Mouse (Mus musculus): ENCODE data around the gene Git2. TPM values are rescaled to one million over a fixed set of nuclear protein-coding genes. Genes with fewer than 3 reads are reported as not detected.

The Git2 gene
- polyA plus RNA-seq, 1 experiment = 21.6 TPM

- TF ChIP-seq SRF (IDR thresholded peaks at IDR 0.05; ENCODE audit: control insufficient read depth, insufficient read length, low read depth) (no peak), POLR2A (IDR thresholded peaks at IDR 0.05; ENCODE audit: insufficient read length, low read depth) (no peak), CEBPB (IDR thresholded peaks at IDR 0.05; ENCODE audit: insufficient read depth, poor library complexity, severe bottlenecking) (no peak), REST (IDR thresholded peaks at IDR 0.05; ENCODE audit: insufficient read depth, insufficient read length) (no peak), TCF3 (IDR thresholded peaks at IDR 0.05; ENCODE audit: insufficient read length, low read depth) (no peak), MYOD1 (IDR thresholded peaks at IDR 0.05; ENCODE audit: control insufficient read depth in 1 of 3, insufficient read length in 2 of 3, low read depth in 2 of 3) (no peak), E2F4 (IDR thresholded peaks at IDR 0.05; ENCODE audit: insufficient read depth) (no peak), TCF12 (IDR thresholded peaks at IDR 0.05; ENCODE audit: insufficient read depth, poor library complexity, severe bottlenecking) (no peak), POLR2AphosphoS2 (IDR thresholded peaks at IDR 0.05; ENCODE audit: insufficient read length, low read depth) (no peak), USF1 (IDR thresholded peaks at IDR 0.05; ENCODE audit: low read depth) (no peak), MYOG (IDR thresholded peaks at IDR 0.05; ENCODE audit: control insufficient read depth in 1 of 3, insufficient read depth in 1 of 3, insufficient read length in 2 of 3, low read depth in 2 of 3) (no peak), MAX (IDR thresholded peaks at IDR 0.05; ENCODE audit: low read depth) (no peak)
- Histone ChIP-seq H3K4me2 (ENCODE audit: low read depth) (peak overlapping the region; percentile 48), H3K4me3 (no peak overlapping the region)
These were observed 25.7 kb upstream of the Git2 start for GRCm38 (mm10) chr5:114801049-114801448.

GRCm38 (mm10) chr5:114799848-114800247 lies 24.5 kb upstream of the Git2 start:
- Histone ChIP-seq H3K4me2 (ENCODE audit: low read depth) (no peak overlapping the region), H3K36me3 (ENCODE audit: control insufficient read depth, insufficient read depth) (peaks cover 10% of the 10 kb centered on the region), H3K27me3 (ENCODE audit: control insufficient read depth, insufficient read depth, insufficient read length) (no peaks in the 10 kb centered on the region), H3ac (ENCODE audit: control insufficient read depth, insufficient read length) (no peak overlapping the region), H3K79me2 (ENCODE audit: control insufficient read depth, insufficient read depth) (no peaks in the 10 kb centered on the region), H3K4me3 (no peak overlapping the region)
- TF ChIP-seq E2F4 (IDR thresholded peaks at IDR 0.05; ENCODE audit: insufficient read depth) = no peak
- TF ChIP-seq MYOG (IDR thresholded peaks at IDR 0.05; ENCODE audit: control insufficient read depth in 1 of 3, insufficient read depth in 1 of 3, insufficient read length in 2 of 3, low read depth in 2 of 3) = no peak
- TF ChIP-seq REST (IDR thresholded peaks at IDR 0.05; ENCODE audit: insufficient read depth, insufficient read length) = no peak
- TF ChIP-seq MYOD1 (IDR thresholded peaks at IDR 0.05; ENCODE audit: control insufficient read depth in 1 of 3, insufficient read length in 2 of 3, low read depth in 2 of 3) = no peak
- TF ChIP-seq TCF12 (IDR thresholded peaks at IDR 0.05; ENCODE audit: insufficient read depth, poor library complexity, severe bottlenecking) = no peak
- no peak for TF ChIP-seq MAX (IDR thresholded peaks at IDR 0.05; ENCODE audit: low read depth)
- TF ChIP-seq USF1 (IDR thresholded peaks at IDR 0.05; ENCODE audit: low read depth) = no peak
- TF ChIP-seq TCF3 (IDR thresholded peaks at IDR 0.05; ENCODE audit: insufficient read length, low read depth) = no peak
- TF ChIP-seq SRF (IDR thresholded peaks at IDR 0.05; ENCODE audit: control insufficient read depth, insufficient read length, low read depth) = no peak
- TF ChIP-seq POLR2AphosphoS2 (IDR thresholded peaks at IDR 0.05; ENCODE audit: insufficient read length, low read depth) = no peak
- no peak for TF ChIP-seq CEBPB (IDR thresholded peaks at IDR 0.05; ENCODE audit: insufficient read depth, poor library complexity, severe bottlenecking)
- no peak for TF ChIP-seq POLR2A (IDR thresholded peaks at IDR 0.05; ENCODE audit: insufficient read length, low read depth)

More at GRCm38 (mm10) chr5:114801049-114801448, 25.7 kb upstream of the Git2 start:
- peaks cover 10% of the 10 kb centered on the region for H3K36me3 ChIP-seq (ENCODE audit: control insufficient read depth, insufficient read depth)
- H3K27me3 ChIP-seq (ENCODE audit: control insufficient read depth, insufficient read depth, insufficient read length) = no peaks in the 10 kb centered on the region
- H3K79me2 ChIP-seq (ENCODE audit: control insufficient read depth, insufficient read depth) = no peaks in the 10 kb centered on the region
- no peak overlapping the region for H3ac ChIP-seq (ENCODE audit: control insufficient read depth, insufficient read length)

DNA sequence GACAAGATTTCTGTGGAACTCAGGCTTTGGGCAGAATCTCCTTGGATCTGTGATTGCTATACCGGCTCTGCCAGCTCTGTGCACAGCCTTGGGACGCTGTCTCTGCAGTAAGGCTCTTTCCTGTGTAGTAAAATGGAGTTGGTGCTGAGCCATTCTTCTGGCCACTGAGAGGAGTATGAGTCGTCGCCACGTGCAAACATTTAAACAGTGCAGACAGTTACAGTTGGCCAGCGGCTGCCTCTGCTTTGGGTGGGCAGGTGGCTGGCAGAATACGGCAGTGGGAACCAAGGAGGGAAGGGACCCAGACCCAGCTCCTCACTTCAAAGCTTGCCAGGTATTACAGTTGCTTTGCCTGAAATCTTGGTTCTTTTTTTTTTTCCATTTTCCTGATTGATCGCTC lies 21.9 kb upstream of the Git2 start:
- peaks cover 8% of the 10 kb centered on the region for H3K36me3 ChIP-seq (ENCODE audit: control insufficient read depth, insufficient read depth)
- no peak overlapping the region for H3ac ChIP-seq (ENCODE audit: control insufficient read depth, insufficient read length)
- no peaks in the 10 kb centered on the region for H3K27me3 ChIP-seq (ENCODE audit: control insufficient read depth, insufficient read depth, insufficient read length)
- H3K4me2 ChIP-seq (ENCODE audit: low read depth) = peak overlapping the region; percentile 18
- no peak overlapping the region for H3K4me3 ChIP-seq
- no peak for TF ChIP-seq POLR2AphosphoS2 (IDR thresholded peaks at IDR 0.05; ENCODE audit: insufficient read length, low read depth)
- TF ChIP-seq MYOG (IDR thresholded peaks at IDR 0.05; ENCODE audit: control insufficient read depth in 1 of 3, insufficient read depth in 1 of 3, insufficient read length in 2 of 3, low read depth in 2 of 3) = peak in 2 of 3 experiments; percentile 9 to 65
- peak in 2 of 3 experiments; percentile 43 to 70 for TF ChIP-seq MYOD1 (IDR thresholded peaks at IDR 0.05; ENCODE audit: control insufficient read depth in 1 of 3, insufficient read length in 2 of 3, low read depth in 2 of 3)
- no peaks in the 10 kb centered on the region for H3K79me2 ChIP-seq (ENCODE audit: control insufficient read depth, insufficient read depth)

- H3K4me2 ChIP-seq (ENCODE audit: low read depth) = peak overlapping the region; percentile 60
- no peaks in the 10 kb centered on the region for H3K79me2 ChIP-seq (ENCODE audit: control insufficient read depth, insufficient read depth)
- no peak overlapping the region for H3K4me3 ChIP-seq
- H3ac ChIP-seq (ENCODE audit: control insufficient read depth, insufficient read length) = no peak overlapping the region
- TF ChIP-seq REST (IDR thresholded peaks at IDR 0.05; ENCODE audit: insufficient read depth, insufficient read length) = no peak
- TF ChIP-seq POLR2AphosphoS2 (IDR thresholded peaks at IDR 0.05; ENCODE audit: insufficient read length, low read depth) = no peak
- no peak for TF ChIP-seq POLR2A (IDR thresholded peaks at IDR 0.05; ENCODE audit: insufficient read length, low read depth)
- no peak for TF ChIP-seq USF1 (IDR thresholded peaks at IDR 0.05; ENCODE audit: low read depth)
- no peak for TF ChIP-seq CEBPB (IDR thresholded peaks at IDR 0.05; ENCODE audit: insufficient read depth, poor library complexity, severe bottlenecking)
- TF ChIP-seq MYOG (IDR thresholded peaks at IDR 0.05; ENCODE audit: control insufficient read depth in 1 of 3, insufficient read depth in 1 of 3, insufficient read length in 2 of 3, low read depth in 2 of 3) = peak; percentile 96 to 99 (median 98)
- peak; percentile 67 to 99 (median 97) for TF ChIP-seq MYOD1 (IDR thresholded peaks at IDR 0.05; ENCODE audit: control insufficient read depth in 1 of 3, insufficient read length in 2 of 3, low read depth in 2 of 3)
- TF ChIP-seq TCF12 (IDR thresholded peaks at IDR 0.05; ENCODE audit: insufficient read depth, poor library complexity, severe bottlenecking) = peak; percentile 95
- peak; percentile 96 for TF ChIP-seq TCF3 (IDR thresholded peaks at IDR 0.05; ENCODE audit: insufficient read length, low read depth)
- no peak for TF ChIP-seq MAX (IDR thresholded peaks at IDR 0.05; ENCODE audit: low read depth)
- no peaks in the 10 kb centered on the region for H3K27me3 ChIP-seq (ENCODE audit: control insufficient read depth, insufficient read depth, insufficient read length)
- H3K36me3 ChIP-seq (ENCODE audit: control insufficient read depth, insufficient read depth) = peaks cover 11% of the 10 kb centered on the region
These were observed 21.1 kb upstream of the Git2 start for GRCm38 (mm10) chr5:114796299-114797012.

All from myocyte (in vitro differentiated cells).